Mouse (Mus musculus) stomach, postnatal 0 days (tissue): ENCODE results near the gene Ssx2ip. TPM values are rescaled to one million over a fixed set of nuclear protein-coding genes. Genes with fewer than 3 reads are reported as not detected.
A peak's percentile ranks its signal among the peaks of the same experiment; 100 is the strongest.

Experiments used
- ATAC-seq: fragments of 200-750 bp; cut with Nextera tagmentation; 2 replicates; pipeline ENCODE4 v1.8.0; 2017; ENCODE audit not compliant: low FRiP score, low TSS enrichment
- DNase-seq: peaks from one replicate; pipeline ENCODE4 v3.0.0-alpha.2; 2016; ENCODE audit warnings: low spot score
- H3K27ac ChIP-seq: fragments of 300-500 bp; sonication (generic); replicated peaks from 2 replicates; pipeline ENCODE4 v1.5.1; 2014; ENCODE audit warnings: mild to moderate bottlenecking, control low read depth
- H3K27me3 ChIP-seq: fragments of 300-500 bp; sonication (generic); 2 replicates; pipeline ENCODE4 v1.6.1; 2014; ENCODE audit warnings: low read length; ENCODE audit not compliant: control insufficient read depth, insufficient read depth
- H3K36me3 ChIP-seq: fragments of 300-500 bp; sonication (generic); 2 replicates; pipeline ENCODE4 v1.6.1; 2014; ENCODE audit warnings: low read length, mixed read lengths; ENCODE audit not compliant: control insufficient read depth, insufficient read depth
- H3K4me1 ChIP-seq: fragments of 300-500 bp; sonication (generic); replicated peaks from 2 replicates; pipeline ENCODE4 v1.6.1; 2014; ENCODE audit warnings: antibody characterized with exemption; ENCODE audit not compliant: control insufficient read depth, insufficient read depth
- H3K4me2 ChIP-seq: fragments of 300-500 bp; sonication (generic); replicated peaks from 2 replicates; pipeline ENCODE4 v1.6.1; 2014; ENCODE audit warnings: low read depth, mild to moderate bottlenecking, control low read depth, moderate library complexity
- H3K4me3 ChIP-seq: fragments of 300-500 bp; sonication (generic); 2 replicates; pipeline ENCODE4 v1.5.1; 2014; ENCODE audit warnings: low read depth, low read length, control low read depth
- H3K9ac ChIP-seq: fragments of 300-500 bp; sonication (generic); 2 replicates; pipeline ENCODE4 v1.6.1; 2014; ENCODE audit warnings: mild to moderate bottlenecking, low read length, control low read depth, mixed read lengths
- H3K9me3 ChIP-seq: fragments of 300-500 bp; sonication (generic); 2 replicates; pipeline ENCODE4 v1.6.1; 2016; ENCODE audit warnings: low read length; ENCODE audit not compliant: control insufficient read depth
- CTCF ChIP-seq: IDR thresholded peaks from 2 replicates; pipeline ENCODE4 v1.5.1; 2016; ENCODE audit warnings: antibody characterized with exemption, low read depth, mild to moderate bottlenecking, moderate library complexity
- EP300 ChIP-seq: optimal IDR thresholded peaks from 2 replicates; pipeline ENCODE3; 2016; ENCODE audit warnings: antibody characterized with exemption
- WGBS: fragments of 180-500 bp; shearing (Covaris S2); extraction: QIAGEN DNeasy Blood & Tissue Kit; methylation state at CpG from one replicate; pipeline ENCODE4 v1.1.7; 2014; 5-methylcytosine and 5-hydroxymethylcytosine counted together
- polyA plus RNA-seq: library from polyadenylated mRNA; unstranded; fragments of >200 nt; fragmentation: Nextera tagmentation; extraction: Ambion mirVana; gene quantifications from 2 replicates; pipeline ENCODE4 v1.2.1, GENCODE M21; 2015

Gene Ssx2ip
- polyA plus RNA-seq, 1 experiment from 2014 or later: 12.9 TPM

DNA sequence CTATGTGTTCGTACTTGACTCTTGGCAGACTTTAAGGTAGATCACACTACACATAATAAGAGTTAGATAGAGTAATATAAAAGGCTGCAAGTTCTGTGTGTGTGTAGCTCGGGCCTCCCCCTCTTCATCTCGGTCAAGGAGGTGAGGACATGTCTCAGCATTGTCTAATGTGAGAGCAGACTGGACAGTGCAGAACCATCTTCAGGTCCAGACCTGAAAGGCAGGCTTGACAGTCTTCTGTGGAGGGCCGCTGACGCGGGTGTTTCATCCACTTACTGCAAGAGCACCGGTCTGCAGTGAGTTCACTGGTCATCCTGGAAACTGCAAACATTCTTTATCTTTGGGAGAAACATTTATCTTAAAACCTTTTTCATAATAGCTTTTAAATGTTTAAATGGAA, 38.0 kb downstream of the Ssx2ip start:
- ATAC-seq: no peak
- Histone ChIP-seq H3K4me1 (no peaks in the 10 kb centered on the region), H3K9me3 (no peaks in the 10 kb centered on the region), H3K36me3 (peaks cover 7% of the 10 kb centered on the region; the same call in 1 of the 2 replicates), H3K27me3 (no peaks in the 10 kb centered on the region), H3K4me3 (no peak overlapping the region), H3K27ac (no peak overlapping the region), H3K9ac (no peak overlapping the region), H3K4me2 (no peak overlapping the region)
- 82% methylated on average over 7 of the region's 7 CpGs for WGBS
- DNase-seq: no peak
- TF ChIP-seq CTCF (no peak), EP300 (no peak)

DNA sequence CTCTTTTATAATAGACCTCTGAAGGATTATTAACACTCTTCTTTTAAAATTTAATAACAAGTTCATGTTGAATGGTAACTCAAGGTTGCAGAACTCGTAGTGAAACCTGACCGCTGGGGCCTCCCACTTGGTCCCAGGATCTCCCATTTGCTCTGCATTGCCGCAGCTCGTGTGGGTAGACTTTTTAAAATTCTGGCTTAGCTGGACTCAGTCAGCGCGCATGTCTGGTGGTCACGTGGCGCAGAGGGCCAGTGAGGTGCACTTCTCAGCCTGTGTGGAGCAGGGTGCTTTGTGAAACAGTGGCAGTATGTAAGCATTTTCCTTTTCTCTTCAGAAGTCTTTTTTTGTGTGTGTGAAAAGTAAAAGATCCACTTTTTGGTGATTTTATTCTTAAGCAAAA, 38.5 kb downstream of the Ssx2ip start:
- Histone ChIP-seq H3K27ac (no peak overlapping the region), H3K9me3 (no peaks in the 10 kb centered on the region), H3K4me2 (no peak overlapping the region), H3K9ac (no peak overlapping the region), H3K4me1 (no peaks in the 10 kb centered on the region), H3K36me3 (peaks cover 7% of the 10 kb centered on the region; the same call in 1 of the 2 replicates), H3K4me3 (no peak overlapping the region), H3K27me3 (no peaks in the 10 kb centered on the region)
- ATAC-seq: no peak
- WGBS: 80% methylated on average over 8 of the region's 8 CpGs
- DNase-seq: no peak
- no peak for TF ChIP-seq CTCF

DNA sequence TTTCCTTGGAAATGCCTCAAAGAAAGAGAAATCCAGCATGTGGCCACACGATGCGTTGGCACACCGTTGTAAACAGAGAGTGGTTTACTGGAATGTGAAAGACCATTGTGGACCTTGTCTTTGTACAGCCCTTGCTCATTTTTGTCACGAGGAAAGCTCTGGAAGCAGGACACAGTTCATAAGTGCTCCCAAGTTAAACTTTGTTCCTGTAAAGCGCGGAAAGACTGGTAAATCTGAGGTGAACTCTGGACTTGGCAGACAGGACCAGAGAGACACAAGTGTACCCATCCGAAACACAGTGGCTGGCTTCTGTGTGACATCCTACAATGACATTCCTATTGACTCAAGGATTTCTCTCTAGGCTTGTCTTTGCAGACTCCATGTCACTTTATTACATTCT, 38.9 kb downstream of the Ssx2ip start:
- WGBS: 76% methylated on average over 7 of the region's 7 CpGs
- Histone ChIP-seq H3K9ac (no peak overlapping the region), H3K27ac (no peak overlapping the region), H3K27me3 (no peaks in the 10 kb centered on the region), H3K4me3 (no peak overlapping the region), H3K9me3 (no peaks in the 10 kb centered on the region), H3K4me1 (no peaks in the 10 kb centered on the region), H3K4me2 (no peak overlapping the region), H3K36me3 (peaks cover 5% of the 10 kb centered on the region; the same call in 1 of the 2 replicates)
- TF ChIP-seq CTCF (no peak), EP300 (no peak)
- ATAC-seq (no peak), DNase-seq (no peak)

DNA sequence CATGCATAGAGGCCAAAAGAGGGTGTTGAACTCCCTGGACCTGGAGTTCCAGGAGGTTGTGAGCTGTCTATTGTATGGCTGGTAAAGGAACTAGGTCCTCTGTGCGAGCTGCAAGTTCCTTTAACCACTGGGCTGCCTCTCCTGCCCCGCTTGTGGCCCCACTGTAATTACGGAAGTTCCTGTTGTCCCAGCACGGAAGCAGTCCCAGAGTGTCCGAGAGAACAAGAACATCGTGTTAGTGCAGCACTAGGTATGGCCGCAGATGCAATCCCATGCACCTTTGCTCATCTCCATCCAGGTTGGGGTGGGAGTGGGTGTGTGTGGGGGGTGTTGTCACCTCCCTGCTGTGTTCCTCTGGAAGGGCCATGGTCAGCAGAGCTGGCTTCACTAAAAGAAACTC, 40.4 kb downstream of the Ssx2ip start:
- WGBS: 83% methylated on average over 7 of the region's 7 CpGs
- Histone ChIP-seq H3K4me3 (no peak overlapping the region), H3K36me3 (no peaks in the 10 kb centered on the region; the same call in 1 of the 2 replicates), H3K4me1 (no peaks in the 10 kb centered on the region), H3K4me2 (no peak overlapping the region), H3K9ac (no peak overlapping the region), H3K9me3 (no peaks in the 10 kb centered on the region), H3K27me3 (no peaks in the 10 kb centered on the region), H3K27ac (no peak overlapping the region)
- TF ChIP-seq CTCF (no peak), EP300 (no peak)
- DNase-seq: no peak
- peak; percentile 26; the same call in 1 of the 2 replicates for ATAC-seq

DNA sequence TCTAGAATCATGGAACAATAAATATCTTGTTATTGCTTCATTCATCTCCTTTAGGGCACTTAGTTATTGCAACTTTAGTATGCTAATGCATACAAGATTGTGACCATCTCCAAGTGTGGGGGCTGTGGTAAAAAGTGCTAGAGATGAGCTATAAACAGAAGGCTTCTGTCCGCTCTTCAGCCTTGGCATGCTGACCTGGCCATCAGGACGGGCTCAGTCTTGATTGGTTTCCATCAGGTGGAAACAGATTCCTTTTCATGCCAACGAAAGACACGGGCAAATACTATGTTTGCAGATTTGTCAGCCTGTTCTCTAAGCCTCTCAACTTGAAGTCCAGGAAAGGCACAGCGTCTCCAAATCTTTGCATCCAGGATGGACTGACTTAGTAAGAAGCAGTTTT, 42.7 kb downstream of the Ssx2ip start:
- no peaks in the 10 kb centered on the region for H3K9me3 ChIP-seq
- TF ChIP-seq EP300 (no peak), CTCF (no peak)
- no peaks in the 10 kb centered on the region for H3K27me3 ChIP-seq
- WGBS: 75% methylated on average over 5 of the region's 5 CpGs
- peak overlapping the region; percentile 53; the same call in 1 of the 2 replicates for H3K27ac ChIP-seq
- H3K9ac ChIP-seq: no peak overlapping the region
- no peak overlapping the region for H3K4me2 ChIP-seq
- H3K36me3 ChIP-seq: no peaks in the 10 kb centered on the region; the same call in 1 of the 2 replicates
- DNase-seq (no peak), ATAC-seq (no peak)
- H3K4me1 ChIP-seq: no peaks in the 10 kb centered on the region
- H3K4me3 ChIP-seq: no peak overlapping the region

DNA sequence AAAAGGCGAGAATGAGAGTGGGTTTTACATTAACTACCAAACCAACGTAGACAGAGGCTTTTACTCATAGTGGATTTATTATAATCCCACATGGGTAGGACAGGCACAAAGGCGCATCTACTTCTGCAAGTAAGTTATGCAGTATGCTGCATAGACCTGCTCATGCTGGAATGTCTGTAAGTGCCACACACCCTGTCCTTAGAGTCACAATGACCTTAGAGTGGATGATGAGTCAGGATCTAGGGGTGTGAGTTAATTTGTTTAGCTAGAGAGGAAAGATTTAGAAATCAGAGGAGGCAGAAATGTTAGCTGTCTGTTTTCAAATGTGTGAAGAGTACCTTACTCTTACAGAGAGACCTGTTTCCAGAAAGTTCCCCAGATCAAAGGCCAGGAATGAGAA, 43.2 kb downstream of the Ssx2ip start:
- DNase-seq (no peak), ATAC-seq (no peak)
- no peaks in the 10 kb centered on the region for H3K9me3 ChIP-seq
- H3K27ac ChIP-seq: peak overlapping the region; percentile 53; the same call in 1 of the 2 replicates
- no peaks in the 10 kb centered on the region for H3K27me3 ChIP-seq
- WGBS: 75% methylated on average over 3 of the region's 3 CpGs
- H3K4me3 ChIP-seq: no peak overlapping the region
- no peak overlapping the region for H3K9ac ChIP-seq
- no peaks in the 10 kb centered on the region for H3K4me1 ChIP-seq
- no peaks in the 10 kb centered on the region for H3K36me3 ChIP-seq
- TF ChIP-seq CTCF: no peak
- no peak for TF ChIP-seq EP300
- no peak overlapping the region for H3K4me2 ChIP-seq
